In genomic region chr6:67069800-67070315, GRCm38 (mm10) we compare ENCODE assay signal across 8 mouse cellular contexts. TPM values are rescaled to one million over a fixed set of nuclear protein-coding genes. Genes with fewer than 3 reads are reported as not detected.
DNase-seq lines count a peak whose midpoint lies in the region; ATAC-seq lines count a peak whose summit lies in the region.

No protein-coding gene starts in this region.

- no peak overlapping the region; the same call in 1 of the 2 replicates for H3K4me2 ChIP-seq in embryonic facial prominence, embryonic 14.5 days (ENCODE audit: low read depth, low read length)
- peak overlapping the region; percentile 2 for H3K4me2 ChIP-seq in liver, embryonic 13.5 days
- no peak overlapping the region for H3K4me2 ChIP-seq in liver, embryonic 11.5 days

- peaks cover 3% of the 10 kb centered on the region; the same call in 1 of the 2 replicates for H3K4me1 ChIP-seq in embryonic facial prominence, embryonic 14.5 days (ENCODE audit: control insufficient read depth, insufficient read depth, low read length)
- H3K4me1 ChIP-seq in embryonic facial prominence, embryonic 10.5 days = 0 out of 2 replicates have a peak, but pooled peaks cover 4% of the 10 kb centered on the region
- peaks cover 7% of the 10 kb centered on the region; the same call in 1 of the 2 replicates for H3K4me1 ChIP-seq in liver, embryonic 13.5 days (replicated peaks)
- H3K4me1 ChIP-seq in liver, embryonic 11.5 days (replicated peaks; ENCODE audit: control insufficient read depth, insufficient read depth, low read length) = no peaks in the 10 kb centered on the region
- peaks cover 7% of the 10 kb centered on the region for H3K4me1 ChIP-seq in brown adipose tissue, adult 24 weeks (ENCODE audit: control insufficient read depth, insufficient read depth, insufficient read length, low read length)

- no peak overlapping the region for H3K27ac ChIP-seq in embryonic facial prominence, embryonic 14.5 days (replicated peaks; ENCODE audit: low read depth, low read length)
- H3K27ac ChIP-seq in embryonic facial prominence, embryonic 10.5 days (replicated peaks) = no peak overlapping the region
- no peak overlapping the region for H3K27ac ChIP-seq in liver, embryonic 13.5 days
- H3K27ac ChIP-seq in liver, embryonic 11.5 days (ENCODE audit: low read depth, low read length) = no peak overlapping the region
- H3K27ac ChIP-seq in brown adipose tissue, adult 24 weeks (replicated peaks; ENCODE audit: low read depth, low read length) = no peak overlapping the region; the same call in 1 of the 2 replicates

- H3K9ac ChIP-seq in embryonic facial prominence, embryonic 14.5 days (ENCODE audit: low read depth, low read length) = 0 out of 2 replicates have a peak overlapping the region, but pooled peaks have one; percentile 20
- no peak overlapping the region for H3K9ac ChIP-seq in liver, embryonic 13.5 days
- H3K9ac ChIP-seq in liver, embryonic 11.5 days (ENCODE audit: low read depth, low read length) = no peak overlapping the region

- H3K4me3 ChIP-seq in embryonic facial prominence, embryonic 14.5 days (ENCODE audit: low read depth, low read length) = no peak overlapping the region
- no peak overlapping the region for H3K4me3 ChIP-seq in embryonic facial prominence, embryonic 10.5 days
- no peak overlapping the region for H3K4me3 ChIP-seq in liver, embryonic 13.5 days (replicated peaks)
- H3K4me3 ChIP-seq in liver, embryonic 11.5 days (ENCODE audit: low read depth, low read length) = no peak overlapping the region
- peak overlapping the region; percentile 12; the same call in 1 of the 2 replicates for H3K4me3 ChIP-seq in brown adipose tissue, adult 24 weeks (ENCODE audit: insufficient read depth, low read depth, low read length)

- DNase-seq in embryonic facial prominence, embryonic 14.5 days (ENCODE audit: low spot score) = peak; percentile 24
- no peak for DNase-seq in embryonic facial prominence, embryonic 10.5 days (ENCODE audit: low spot score)
- DNase-seq in liver, embryonic 13.5 days = no peak
- no peak for DNase-seq in liver, embryonic 11.5 days (ENCODE audit: low spot score)
- DNase-seq in naive thymus-derived CD4-positive, alpha-beta T cell, adult 2 months (ENCODE audit: low read depth) = peak; percentile 20
- no peak for DNase-seq in layer of hippocampus, postnatal 36 days
- DNase-seq in cerebellum, adult 11 months = no peak

- WGBS in embryonic facial prominence, embryonic 14.5 days = 54% methylated on average over 9 of the region's 9 CpGs
- 70% methylated on average over 9 of the region's 9 CpGs for WGBS in embryonic facial prominence, embryonic 10.5 days
- 49% methylated on average over 9 of the region's 9 CpGs for WGBS in liver, embryonic 13.5 days (ENCODE audit: insufficient replicate concordance)
- WGBS in liver, embryonic 11.5 days = 62% methylated on average over 9 of the region's 9 CpGs

- no peaks in the 10 kb centered on the region for H3K27me3 ChIP-seq in embryonic facial prominence, embryonic 14.5 days (replicated peaks; ENCODE audit: control insufficient read depth, insufficient read depth, low read length)
- no peaks in the 10 kb centered on the region for H3K27me3 ChIP-seq in embryonic facial prominence, embryonic 10.5 days (replicated peaks; ENCODE audit: low read depth, poor library complexity, severe bottlenecking)
- H3K27me3 ChIP-seq in liver, embryonic 13.5 days = no peaks in the 10 kb centered on the region
- H3K27me3 ChIP-seq in liver, embryonic 11.5 days (replicated peaks; ENCODE audit: control insufficient read depth, insufficient read depth, low read length) = no peaks in the 10 kb centered on the region

- no peak for ATAC-seq in embryonic facial prominence, embryonic 14.5 days (ENCODE audit: low read depth)
- ATAC-seq in liver, embryonic 13.5 days (ENCODE audit: low read depth) = peak; percentile 47; the same call in 1 of the 2 replicates
- ATAC-seq in liver, embryonic 11.5 days (replicated peaks; ENCODE audit: low FRiP score) = no peak; the same call in 1 of the 2 replicates

- H3K36me3 ChIP-seq in embryonic facial prominence, embryonic 14.5 days (ENCODE audit: control insufficient read depth, insufficient read depth, low read length) = no peaks in the 10 kb centered on the region
- no peaks in the 10 kb centered on the region for H3K36me3 ChIP-seq in embryonic facial prominence, embryonic 10.5 days (replicated peaks)
- no peaks in the 10 kb centered on the region for H3K36me3 ChIP-seq in liver, embryonic 13.5 days
- no peaks in the 10 kb centered on the region for H3K36me3 ChIP-seq in liver, embryonic 11.5 days (ENCODE audit: control insufficient read depth, insufficient read depth, low read length)

- H3K9me3 ChIP-seq in embryonic facial prominence, embryonic 14.5 days (ENCODE audit: control insufficient read depth, low read length) = no peaks in the 10 kb centered on the region
- no peaks in the 10 kb centered on the region for H3K9me3 ChIP-seq in embryonic facial prominence, embryonic 10.5 days
- H3K9me3 ChIP-seq in liver, embryonic 13.5 days (replicated peaks) = no peaks in the 10 kb centered on the region
- no peaks in the 10 kb centered on the region for H3K9me3 ChIP-seq in liver, embryonic 11.5 days (ENCODE audit: control insufficient read depth, low read length)

RNA-seq across cellular contexts. Expression of gene Gadd45a, which starts 32.6 kb away (rescaled TPM):
- polyA plus RNA-seq in embryonic facial prominence, embryonic 14.5 days (2014; fragmentation: Nextera tagmentation; extraction: Ambion mirVana) = 9.9 and 12.7 TPM in 2 replicates
- 18.2 and 23.8 TPM in 2 replicates for polyA plus RNA-seq in embryonic facial prominence, embryonic 10.5 days (2016; fragmentation: Nextera tagmentation; extraction: Ambion mirVana)
- polyA plus RNA-seq in liver, embryonic 13.5 days (2015; fragmentation: Nextera tagmentation; extraction: Ambion mirVana) = 91.1 and 99.5 TPM in 2 replicates
- polyA plus RNA-seq in liver, embryonic 11.5 days (2014; fragmentation: Nextera tagmentation; extraction: Ambion mirVana) = 27.9 and 31.1 TPM in 2 replicates
- 6.2 and 6.3 TPM in 2 replicates for polyA plus RNA-seq in brown adipose tissue, adult 24 weeks (2012; ENCODE audit: insufficient read depth, insufficient read length, missing spikeins)
- total RNA-seq in layer of hippocampus, postnatal 36 days (2021) = 10 to 100 TPM in 1 of 2 experiments, 1 to 10 TPM in 1; 8.1 to 11.7 TPM

Comparison
In these comparisons a context has a peak if more than half of its experiments do, and no peak if none do; other contexts are left out.
1. DNase-seq: peak in embryonic facial prominence, embryonic 14.5 days (single experiment) and naive thymus-derived CD4-positive, alpha-beta T cell, adult 2 months (single experiment); none in embryonic facial prominence, embryonic 10.5 days (single experiment), liver, embryonic 13.5 days (single experiment), liver, embryonic 11.5 days (single experiment), layer of hippocampus, postnatal 36 days (0 of 2) and cerebellum, adult 11 months (single experiment).